Mouse (Mus musculus) midbrain, embryonic 10.5 days (tissue): ENCODE measurements at regions not wholly inside any gene's neighbourhood (a gene's known extent, or its start where the extent isn't known, plus 50 kb on each side); places are given as distances from the start of the nearest gene placed in this dataset.

ENCODE experiments used
- DNase-seq: peaks from one replicate; pipeline ENCODE4 v3.0.0-alpha.2; 2017; ENCODE audit warnings: low spot score
- H3K27ac ChIP-seq: fragments of 300-500 bp; sonication (generic); replicated peaks from 2 replicates; pipeline ENCODE4 v1.5.1; 2016; ENCODE audit warnings: mild to moderate bottlenecking
- H3K27me3 ChIP-seq: fragments of 300-500 bp; sonication (generic); 2 replicates; pipeline ENCODE4 v1.6.1; 2016; ENCODE audit warnings: low read depth, mild to moderate bottlenecking; ENCODE audit not compliant: poor library complexity, severe bottlenecking
- H3K36me3 ChIP-seq: fragments of 300-500 bp; sonication (generic); 2 replicates; pipeline ENCODE4 v1.6.1; 2016; ENCODE audit warnings: mild to moderate bottlenecking, moderate library complexity
- H3K4me1 ChIP-seq: fragments of 300-500 bp; sonication (generic); 2 replicates; pipeline ENCODE4 v1.6.1; 2016
- H3K4me3 ChIP-seq: fragments of 300-500 bp; sonication (generic); 2 replicates; pipeline ENCODE4 v1.5.1; 2016; ENCODE audit warnings: mild to moderate bottlenecking, moderate library complexity
- H3K9me3 ChIP-seq: fragments of 300-500 bp; sonication (generic); replicated peaks from 2 replicates; pipeline ENCODE4 v1.6.1; 2016; ENCODE audit warnings: mild to moderate bottlenecking
- WGBS: fragments of 180-500 bp; shearing (Covaris S2); methylation state at CpG from one replicate; pipeline ENCODE4 v1.1.7; 2016; 5-methylcytosine and 5-hydroxymethylcytosine counted together

DNA sequence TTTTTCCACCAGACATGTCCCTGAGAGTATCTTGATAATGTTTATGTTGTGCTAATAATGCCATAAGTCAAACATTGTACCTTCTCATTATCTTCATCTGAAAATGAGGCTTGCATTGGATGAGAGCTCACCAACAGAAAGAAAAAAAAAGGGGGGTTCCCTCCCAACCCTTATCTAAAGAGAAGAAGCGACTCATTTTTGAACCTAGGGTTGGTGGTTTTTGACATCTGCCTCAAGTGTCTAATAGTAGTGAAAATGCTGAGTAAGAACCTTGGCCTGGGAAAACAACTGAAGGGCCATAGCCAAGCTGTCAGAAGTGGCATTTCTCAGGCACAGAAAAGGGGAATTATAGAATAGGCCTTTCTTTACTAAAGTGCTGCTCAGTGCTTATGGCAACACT is 577.3 kb downstream of the Adgrl2 start:
- H3K4me1 ChIP-seq, result peaks cover 10% of the 10 kb centered on the region
- WGBS, result 92% methylated on average over 1 of the region's 1 CpGs
- no peaks in the 10 kb centered on the region for H3K9me3 ChIP-seq
- H3K27me3 ChIP-seq, result no peaks in the 10 kb centered on the region
- no peaks in the 10 kb centered on the region for H3K36me3 ChIP-seq
- no peak overlapping the region for H3K27ac ChIP-seq
- DNase-seq, result no peak
- H3K4me3 ChIP-seq, result no peak overlapping the region

DNA sequence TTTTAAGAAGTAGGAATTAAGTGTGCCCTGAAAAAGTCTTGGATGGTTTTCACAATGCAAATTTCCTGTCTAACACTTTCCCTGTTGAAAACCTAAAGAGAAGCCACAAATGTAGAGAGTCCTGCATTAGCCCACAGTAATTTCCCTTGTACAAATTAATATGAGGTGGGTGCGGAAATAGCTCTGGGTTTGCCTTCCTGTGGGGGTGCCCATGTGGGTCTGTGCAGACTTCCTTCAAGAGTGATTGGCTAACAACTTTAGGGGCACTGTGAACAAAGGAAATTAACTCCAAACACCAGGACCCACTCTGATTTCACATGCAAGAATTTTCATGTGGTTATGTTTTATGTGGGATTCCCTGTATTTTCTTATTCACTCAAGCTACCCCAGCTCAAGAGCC is 578.2 kb downstream of the Adgrl2 start:
- DNase-seq, result no peak
- Histone ChIP-seq H3K4me1 (peaks cover 4% of the 10 kb centered on the region; the same call in 1 of the 2 replicates), H3K4me3 (no peak overlapping the region), H3K27me3 (no peaks in the 10 kb centered on the region), H3K27ac (no peak overlapping the region), H3K9me3 (no peaks in the 10 kb centered on the region), H3K36me3 (no peaks in the 10 kb centered on the region)
- WGBS, result 94% methylated on average over 1 of the region's 1 CpGs

DNA sequence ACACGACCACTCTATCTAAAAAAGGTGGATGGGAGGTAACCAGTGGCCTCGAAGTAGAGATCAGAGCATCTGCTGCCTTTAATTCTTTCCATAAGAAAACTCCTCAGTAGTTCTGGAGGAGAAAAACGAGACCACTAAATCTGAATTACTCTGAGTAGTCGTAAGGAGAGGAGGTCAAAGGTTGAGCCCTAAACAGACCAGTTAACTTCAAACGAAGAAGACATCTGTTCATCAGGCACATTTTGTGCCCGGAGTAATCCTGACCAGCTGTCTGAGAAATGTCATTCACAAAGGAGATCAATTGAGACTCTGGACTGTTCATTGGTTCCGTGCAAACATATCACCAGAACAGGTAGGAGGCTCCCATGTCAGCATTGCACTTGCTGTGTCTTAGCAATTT is 592.0 kb downstream of the Adgrl2 start:
- Histone ChIP-seq H3K27ac (no peak overlapping the region), H3K36me3 (no peaks in the 10 kb centered on the region), H3K4me1 (peaks cover 12% of the 10 kb centered on the region), H3K4me3 (no peak overlapping the region), H3K9me3 (no peaks in the 10 kb centered on the region), H3K27me3 (no peaks in the 10 kb centered on the region)
- DNase-seq, result no peak
- 26% methylated on average over 7 of the region's 7 CpGs for WGBS

DNA sequence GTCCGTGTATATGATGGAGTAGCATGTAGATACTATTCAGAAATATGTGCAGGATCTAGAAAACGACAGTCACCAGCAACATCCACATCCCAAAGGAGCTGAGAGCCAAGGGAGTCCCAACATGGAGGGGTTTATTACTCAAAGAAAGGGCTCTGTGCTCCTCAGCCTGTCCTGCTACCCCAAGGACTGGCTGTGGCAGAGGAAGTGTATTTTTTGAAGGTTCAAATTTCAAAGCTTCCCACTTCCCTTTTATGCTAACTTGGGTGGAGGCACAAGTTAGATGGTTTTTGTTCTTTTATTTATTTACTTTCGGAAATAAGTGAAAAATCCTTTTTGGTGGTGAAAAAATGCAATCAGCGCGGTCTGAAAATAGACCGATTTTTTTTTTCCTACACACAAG is 602.8 kb downstream of the Adgrl2 start:
- Histone ChIP-seq H3K9me3 (peaks cover 5% of the 10 kb centered on the region), H3K27me3 (no peaks in the 10 kb centered on the region), H3K4me3 (no peak overlapping the region), H3K4me1 (peaks cover 33% of the 10 kb centered on the region), H3K36me3 (no peaks in the 10 kb centered on the region), H3K27ac (no peak overlapping the region; the same call in 1 of the 2 replicates)
- DNase-seq, result no peak
- 79% methylated on average over 6 of the region's 6 CpGs for WGBS

DNA sequence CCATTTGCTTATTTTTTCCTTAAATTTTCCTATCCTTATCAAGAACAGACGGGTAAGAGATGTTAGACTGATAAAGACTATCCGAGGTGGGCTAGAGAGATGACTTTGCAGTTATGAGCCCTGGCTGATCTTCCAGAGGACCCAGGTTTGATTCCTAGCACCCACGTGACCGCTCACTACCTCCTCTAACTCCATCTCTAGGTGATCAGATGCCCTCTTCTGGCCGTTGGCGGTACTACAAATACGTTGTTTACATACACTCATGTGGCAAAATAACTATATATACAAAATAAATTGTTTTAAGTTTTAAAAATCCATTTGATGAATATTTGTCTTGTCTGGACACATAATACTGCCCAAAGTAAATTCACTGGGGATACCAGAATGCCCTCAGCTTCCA is 604.6 kb downstream of the Adgrl2 start:
- 92% methylated on average over 7 of the region's 7 CpGs for WGBS
- no peak for DNase-seq

DNA sequence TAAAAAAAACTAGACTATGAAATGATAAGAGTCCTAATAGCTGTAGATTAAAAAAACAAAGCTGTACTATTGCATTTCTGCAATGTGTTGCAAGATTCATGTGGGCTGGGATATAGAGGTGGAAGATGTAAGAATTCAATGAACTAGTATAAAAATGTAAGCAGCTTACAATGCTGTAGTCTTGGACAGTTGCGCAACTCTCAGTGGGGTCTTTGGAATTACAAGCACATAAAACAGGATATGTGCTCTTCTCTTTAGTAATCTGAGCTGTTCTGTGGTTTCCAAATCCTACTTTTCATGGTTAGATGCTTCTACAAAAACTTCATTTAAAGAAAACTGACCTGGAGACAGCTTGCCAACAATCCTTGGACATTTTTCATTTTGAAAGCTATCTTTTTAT is 609.3 kb downstream of the Adgrl2 start:
- H3K27ac ChIP-seq, result no peak overlapping the region
- H3K36me3 ChIP-seq, result no peaks in the 10 kb centered on the region
- 87% methylated on average over 1 of the region's 1 CpGs for WGBS
- no peaks in the 10 kb centered on the region for H3K27me3 ChIP-seq
- no peak overlapping the region for H3K4me3 ChIP-seq
- H3K4me1 ChIP-seq, result no peaks in the 10 kb centered on the region
- peaks cover 5% of the 10 kb centered on the region for H3K9me3 ChIP-seq
- no peak for DNase-seq

More for the DNA sequence above, 604.6 kb downstream of the Adgrl2 start:
- H3K4me1 ChIP-seq, result peaks cover 26% of the 10 kb centered on the region
- no peaks in the 10 kb centered on the region for H3K36me3 ChIP-seq
- H3K27me3 ChIP-seq, result no peaks in the 10 kb centered on the region
- no peak overlapping the region for H3K4me3 ChIP-seq
- peaks cover 5% of the 10 kb centered on the region for H3K9me3 ChIP-seq
- no peak overlapping the region for H3K27ac ChIP-seq

DNA sequence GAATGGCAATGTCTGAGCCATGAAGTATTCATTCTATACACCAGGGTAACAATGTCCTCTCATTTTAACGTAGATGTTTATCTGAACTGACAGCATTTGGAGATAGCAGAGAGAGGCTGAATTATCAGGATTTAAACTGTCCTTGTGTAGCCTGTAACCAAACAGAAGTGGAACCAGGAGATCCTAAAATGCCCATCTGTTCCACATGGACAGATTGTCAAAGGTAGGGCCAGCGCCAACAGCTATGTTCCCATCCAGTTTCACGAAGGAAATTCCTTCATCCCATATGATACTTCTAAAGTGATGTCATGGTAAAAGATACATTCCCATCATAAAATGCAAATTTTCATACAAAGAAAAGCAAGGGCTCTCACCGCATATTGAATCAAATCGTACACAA is 627.0 kb downstream of the Adgrl2 start:
- DNase-seq, result no peak
- Histone ChIP-seq H3K4me1 (peaks cover 14% of the 10 kb centered on the region), H3K4me3 (no peak overlapping the region), H3K9me3 (no peaks in the 10 kb centered on the region), H3K27ac (no peak overlapping the region), H3K36me3 (no peaks in the 10 kb centered on the region), H3K27me3 (no peaks in the 10 kb centered on the region)
- WGBS, result 89% methylated on average over 5 of the region's 5 CpGs

DNA sequence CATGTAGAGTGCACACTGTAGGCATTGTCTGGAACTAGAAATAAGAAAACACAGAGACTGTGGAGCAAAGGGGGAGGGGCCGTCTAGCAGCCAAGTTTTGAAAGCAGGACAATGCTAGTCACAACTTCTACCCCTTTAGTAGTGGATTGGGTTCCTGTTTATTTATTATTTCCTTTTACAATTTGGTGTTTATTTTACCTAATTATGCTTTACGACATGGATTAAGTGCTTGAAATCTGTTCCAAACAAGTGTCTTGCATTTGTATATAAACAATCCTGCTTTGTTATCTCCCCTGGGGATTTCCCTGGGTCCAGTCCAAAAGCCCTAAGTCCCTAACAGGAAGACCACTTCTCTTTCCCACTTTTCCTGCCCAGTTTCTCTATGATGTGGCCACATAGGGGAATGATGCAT is 627.9 kb downstream of the Adgrl2 start:
- 55% methylated on average over 2 of the region's 2 CpGs for WGBS

DNA sequence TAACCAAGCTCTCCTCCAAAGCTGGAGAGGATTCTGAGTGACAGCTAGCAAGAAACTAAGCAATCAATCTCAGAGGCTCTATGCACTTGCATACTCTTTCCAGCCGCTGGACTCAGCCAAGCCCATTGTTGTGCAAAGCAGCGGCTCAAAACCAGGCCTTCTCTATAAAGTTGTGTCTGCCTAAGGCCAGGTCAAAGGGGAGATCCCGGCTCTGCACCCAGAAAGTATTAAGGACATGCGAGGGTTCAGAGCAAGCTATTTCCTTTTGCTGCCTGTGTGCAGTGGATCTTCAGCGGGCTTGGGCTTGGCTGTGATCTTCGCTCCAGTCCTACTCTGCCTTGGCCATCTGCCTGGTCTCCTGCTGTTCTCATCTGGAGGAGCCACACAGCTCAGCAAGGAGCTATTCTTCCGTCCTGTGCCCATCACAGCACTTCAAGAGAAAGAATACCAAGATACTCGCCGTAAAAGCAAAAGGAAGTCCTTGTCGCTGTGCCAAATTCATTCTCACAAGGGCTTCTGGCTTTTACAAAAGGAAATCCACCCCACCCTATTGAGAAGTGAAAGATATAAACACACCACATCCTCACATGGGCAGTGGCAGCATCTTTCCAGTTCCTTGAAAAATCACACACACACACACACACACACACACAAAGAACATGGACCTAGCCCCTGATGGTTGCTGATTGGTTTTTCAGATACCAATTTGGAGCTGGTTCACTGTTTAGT is 646.6 kb downstream of the Adgrl2 start:
- H3K27me3 ChIP-seq, result peaks cover 31% of the 10 kb centered on the region
- peak overlapping the region; percentile 21; the same call in 1 of the 2 replicates for H3K4me3 ChIP-seq
- peaks cover 34% of the 10 kb centered on the region for H3K4me1 ChIP-seq
- H3K9me3 ChIP-seq, result no peaks in the 10 kb centered on the region
- DNase-seq, result peak; percentile 85
- H3K27ac ChIP-seq, result peak overlapping the region; percentile 86
- no peaks in the 10 kb centered on the region for H3K36me3 ChIP-seq
- WGBS, result under 1% methylated on average over 10 of the region's 10 CpGs

More for the DNA sequence above, 627.9 kb downstream of the Adgrl2 start:
- Histone ChIP-seq H3K36me3 (no peaks in the 10 kb centered on the region), H3K9me3 (no peaks in the 10 kb centered on the region), H3K4me3 (no peak overlapping the region), H3K27me3 (no peaks in the 10 kb centered on the region), H3K4me1 (peaks cover 14% of the 10 kb centered on the region), H3K27ac (no peak overlapping the region)
- no peak for DNase-seq

DNA sequence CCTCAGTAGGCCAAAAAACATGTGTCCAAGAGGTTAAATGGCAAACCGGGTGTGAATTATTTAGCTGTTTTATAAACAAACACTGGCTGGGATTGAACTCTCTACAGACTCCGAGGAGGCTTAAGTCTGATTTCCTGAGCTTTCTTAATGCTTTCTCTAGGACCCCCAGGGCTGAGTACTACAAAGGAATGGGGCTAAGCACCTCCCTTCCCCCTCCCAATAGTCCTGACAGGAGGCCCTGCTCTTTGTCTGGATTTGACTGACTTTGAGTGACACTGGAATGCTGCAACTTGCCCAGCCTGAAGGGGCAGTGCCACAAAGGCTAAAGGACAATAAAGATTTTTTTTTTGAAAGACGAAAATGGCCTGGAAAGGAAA is 647.1 kb downstream of the Adgrl2 start:
- Histone ChIP-seq H3K27ac (peak overlapping the region; percentile 86), H3K4me1 (peaks cover 34% of the 10 kb centered on the region), H3K9me3 (no peaks in the 10 kb centered on the region), H3K4me3 (0 out of 2 replicates have a peak overlapping the region, but pooled peaks have one; percentile 21), H3K27me3 (peaks cover 32% of the 10 kb centered on the region), H3K36me3 (no peaks in the 10 kb centered on the region)
- WGBS, result under 1% methylated on average over 3 of the region's 3 CpGs
- peak; percentile 84 for DNase-seq

DNA sequence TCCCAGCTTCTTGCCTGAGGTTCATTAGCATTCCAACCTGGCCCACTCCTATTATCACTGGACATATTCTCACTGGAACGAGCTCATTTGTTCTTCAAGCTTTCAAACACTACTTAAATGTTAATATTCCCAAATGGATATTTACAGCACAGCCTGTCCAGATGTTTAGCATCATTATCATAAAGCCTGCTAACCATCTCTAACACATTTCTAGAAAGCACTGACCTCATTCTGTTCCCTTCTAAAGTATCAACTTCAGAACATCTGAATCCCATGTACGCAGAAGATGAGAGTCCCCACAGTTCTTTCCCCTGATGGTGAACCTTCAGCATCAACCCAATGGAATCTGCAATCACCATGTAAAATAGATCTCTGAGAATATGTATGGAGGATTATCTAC is 651.1 kb downstream of the Adgrl2 start:
- Histone ChIP-seq H3K4me3 (no peak overlapping the region), H3K27me3 (peaks cover 25% of the 10 kb centered on the region), H3K36me3 (no peaks in the 10 kb centered on the region), H3K4me1 (peaks cover 36% of the 10 kb centered on the region), H3K9me3 (no peaks in the 10 kb centered on the region), H3K27ac (no peak overlapping the region)
- no peak for DNase-seq
- 93% methylated on average over 2 of the region's 2 CpGs for WGBS

DNA sequence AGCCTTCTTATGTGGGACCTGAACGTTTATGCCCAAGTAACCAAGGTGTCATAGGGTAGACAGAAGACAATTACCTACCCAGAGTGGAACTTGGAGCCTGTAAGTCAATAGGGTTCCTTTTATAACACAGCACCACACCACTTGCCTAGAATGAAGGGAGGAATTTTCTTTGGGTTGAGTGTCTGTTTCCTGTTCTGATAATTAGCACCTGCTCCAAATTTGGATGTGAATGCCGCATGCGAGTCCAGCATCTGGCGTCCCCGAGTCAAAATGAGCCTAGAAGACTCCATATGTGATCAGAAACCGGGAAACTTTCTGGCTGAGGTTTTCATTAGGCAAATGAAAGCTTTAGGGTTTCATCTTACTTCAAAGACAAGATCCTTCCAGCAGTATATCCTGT is 653.7 kb downstream of the Adgrl2 start:
- Histone ChIP-seq H3K9me3 (no peaks in the 10 kb centered on the region), H3K4me3 (no peak overlapping the region), H3K27me3 (peaks cover 25% of the 10 kb centered on the region), H3K36me3 (no peaks in the 10 kb centered on the region), H3K27ac (no peak overlapping the region), H3K4me1 (peaks cover 9% of the 10 kb centered on the region; the same call in 1 of the 2 replicates)
- 67% methylated on average over 6 of the region's 6 CpGs for WGBS
- DNase-seq, result no peak

DNA sequence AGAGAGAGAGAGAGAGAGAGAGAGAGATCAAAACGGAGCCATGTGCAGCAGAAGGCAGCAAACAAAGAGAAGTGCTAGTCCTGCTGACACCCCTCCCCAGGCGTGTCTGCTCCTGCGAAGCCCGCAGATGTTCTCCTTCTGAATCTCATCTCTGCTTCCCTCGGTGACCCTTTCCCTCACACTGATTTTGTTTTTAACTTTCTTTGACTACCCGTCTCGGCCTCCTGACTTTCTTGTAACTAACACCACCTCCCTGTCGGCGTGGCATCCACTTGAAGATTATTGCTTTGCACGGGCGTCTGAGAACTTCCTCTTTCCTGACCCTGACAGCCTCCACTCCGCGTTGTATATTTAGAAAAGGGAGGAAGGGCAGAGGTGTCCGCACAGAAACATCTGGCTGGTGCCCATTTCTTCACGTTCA is 654.3 kb downstream of the Adgrl2 start:
- DNase-seq, result peak; percentile 40
- H3K9me3 ChIP-seq, result no peaks in the 10 kb centered on the region
- H3K27me3 ChIP-seq, result peaks cover 22% of the 10 kb centered on the region
- H3K36me3 ChIP-seq, result no peaks in the 10 kb centered on the region
- H3K4me3 ChIP-seq, result no peak overlapping the region
- 0 out of 2 replicates have a peak, but pooled peaks cover 9% of the 10 kb centered on the region for H3K4me1 ChIP-seq
- H3K27ac ChIP-seq, result peak overlapping the region; percentile 23; the same call in 1 of the 2 replicates
- 63% methylated on average over 15 of the region's 15 CpGs for WGBS
